Mouse (Mus musculus) forebrain, embryonic 10.5 days (tissue): ENCODE measurements around the gene Map4k2. TPM values are rescaled to one million over a fixed set of nuclear protein-coding genes. Genes with fewer than 3 reads are reported as not detected.

ENCODE experiments used
- microRNA-seq: library from miRNA; unstranded; fragments of <30 nt; microRNA quantifications from one replicate; pipeline ENCODE4, GENCODE M21; 2017
- polyA plus RNA-seq: library from polyadenylated mRNA; unstranded; fragments of >200 nt; fragmentation: Nextera tagmentation; extraction: Ambion mirVana; gene quantifications from 2 replicates; pipeline ENCODE4 v1.2.1, GENCODE M21; 2016

The Map4k2 gene
- polyA plus RNA-seq, 1 experiment from 2014 or later = 12.6 TPM

Small RNA genes within 50 kb of the gene (microRNA-seq; reads per million reads assigned to microRNA genes)
- gene Mir6989 = not detected

Other genes starting within 250 kb of the Map4k2 start
- 1.0 and 1.5 TPM in 2 replicates for gene AC131692.1, start 246.7 kb upstream of the Map4k2 start, polyA plus RNA-seq
- gene Naaladl1, start 235.4 kb upstream of the Map4k2 start, polyA plus RNA-seq = 0.82 and 0.88 TPM in 2 replicates
- 64.2 and 64.6 TPM in 2 replicates for gene Sac3d1, start 222.5 kb upstream of the Map4k2 start, polyA plus RNA-seq
- 24.1 and 25.6 TPM in 2 replicates for gene Snx15, start 212.8 kb upstream of the Map4k2 start, polyA plus RNA-seq
- gene Batf2, start 200.2 kb upstream of the Map4k2 start, polyA plus RNA-seq = not detected in 2 replicates
- gene Arl2, start 199.6 kb upstream of the Map4k2 start, polyA plus RNA-seq = 112 and 113 TPM in 2 replicates
- gene Majin, start 156.7 kb upstream of the Map4k2 start, polyA plus RNA-seq = not detected in 2 replicates
- gene Gpha2, start 114.8 kb upstream of the Map4k2 start, polyA plus RNA-seq = 0.58 TPM in 1 of 2 replicates, not detected in the other
- gene Ppp2r5b, start 105.3 kb upstream of the Map4k2 start, polyA plus RNA-seq = 21.6 and 24.4 TPM in 2 replicates
- gene Atg2a, start 99.5 kb upstream of the Map4k2 start, polyA plus RNA-seq = 11.1 and 11.4 TPM in 2 replicates
- 76.8 and 82.1 TPM in 2 replicates for gene Ehd1, start 64.4 kb upstream of the Map4k2 start, polyA plus RNA-seq
- 0.23 and 0.24 TPM in 2 replicates for gene Cdc42bpg, start 34.7 kb upstream of the Map4k2 start, polyA plus RNA-seq
- gene Men1, start 6.2 kb upstream of the Map4k2 start, polyA plus RNA-seq = 115 and 130 TPM in 2 replicates
- gene Sf1, start 22.6 kb downstream of the Map4k2 start, polyA plus RNA-seq = 201 TPM in 2 replicates
- 0.83 and 2.0 TPM in 2 replicates for gene Pygm, start 43.3 kb downstream of the Map4k2 start, polyA plus RNA-seq
- gene Rasgrp2, start 58.2 kb downstream of the Map4k2 start, polyA plus RNA-seq = 15.6 and 17.0 TPM in 2 replicates
- 2.8 and 3.1 TPM in 2 replicates for gene Nrxn2, start 77.6 kb downstream of the Map4k2 start, polyA plus RNA-seq
- not detected in 2 replicates for gene Slc22a12, start 201.9 kb downstream of the Map4k2 start, polyA plus RNA-seq